Mouse (Mus musculus) midbrain, embryonic 11.5 days (tissue): ENCODE measurements around the gene Bche. TPM values are rescaled to one million over a fixed set of nuclear protein-coding genes. Genes with fewer than 3 reads are reported as not detected.

Experiments
- ATAC-seq: fragments of 200-750 bp; cut with Nextera tagmentation; 2 replicates; pipeline ENCODE4 v1.8.0; 2017; ENCODE audit warnings: moderate TSS enrichment, moderate library complexity; ENCODE audit not compliant: low FRiP score
- DNase-seq: peaks from one replicate; pipeline ENCODE4 v3.0.0; 2015; ENCODE audit warnings: low spot score; ENCODE audit errors: missing footprints
- H3K27ac ChIP-seq: fragments of 300-500 bp; sonication (generic); 2 replicates; pipeline ENCODE4 v1.5.1; 2014; ENCODE audit warnings: low read depth, low read length
- H3K27me3 ChIP-seq: fragments of 300-500 bp; sonication (generic); 2 replicates; pipeline ENCODE4 v1.6.1; 2014; ENCODE audit warnings: mild to moderate bottlenecking, low read length, moderate library complexity, mixed read lengths; ENCODE audit not compliant: control insufficient read depth, insufficient read depth
- H3K36me3 ChIP-seq: fragments of 300-500 bp; sonication (generic); 2 replicates; pipeline ENCODE4 v1.6.1; 2014; ENCODE audit warnings: mild to moderate bottlenecking, low read length, moderate library complexity, mixed read lengths; ENCODE audit not compliant: control insufficient read depth, insufficient read depth
- H3K4me1 ChIP-seq: fragments of 300-500 bp; sonication (generic); 2 replicates; pipeline ENCODE4 v1.6.1; 2014; ENCODE audit warnings: low read length; ENCODE audit not compliant: control insufficient read depth, insufficient read depth
- H3K4me2 ChIP-seq: fragments of 300-500 bp; sonication (generic); 2 replicates; pipeline ENCODE4 v1.6.1; 2014; ENCODE audit warnings: mild to moderate bottlenecking, moderate library complexity
- H3K4me3 ChIP-seq: fragments of 300-500 bp; sonication (generic); 2 replicates; pipeline ENCODE4 v1.5.1; 2014; ENCODE audit warnings: low read depth, low read length
- H3K9ac ChIP-seq: fragments of 300-500 bp; sonication (generic); 2 replicates; pipeline ENCODE4 v1.6.1; 2014; ENCODE audit warnings: low read length
- H3K9me3 ChIP-seq: fragments of 300-500 bp; sonication (generic); 2 replicates; pipeline ENCODE4 v1.6.1; 2016; ENCODE audit warnings: low read length; ENCODE audit not compliant: control insufficient read depth
- WGBS: fragments of 180-500 bp; shearing (Covaris S2); extraction: QIAGEN DNeasy Blood & Tissue Kit; methylation state at CpG from one replicate; pipeline ENCODE4 v1.1.7; 2014; 5-methylcytosine and 5-hydroxymethylcytosine counted together
- polyA plus RNA-seq: library from polyadenylated mRNA; unstranded; fragments of >200 nt; fragmentation: Nextera tagmentation; extraction: Ambion mirVana; gene quantifications from 2 replicates; pipeline ENCODE4 v1.2.1, GENCODE M21; 2014

Gene Bche
- polyA plus RNA-seq, 1 experiment from 2014 or later: 4.1 TPM

GRCm38 (mm10) chr3:73706544-73706943, 1.7 kb downstream of the Bche start:
- no peak overlapping the region for H3K4me3 ChIP-seq
- 28% methylated on average over 1 of the region's 1 CpGs for WGBS
- no peaks in the 10 kb centered on the region for H3K4me1 ChIP-seq
- no peak overlapping the region for H3K4me2 ChIP-seq
- no peaks in the 10 kb centered on the region for H3K27me3 ChIP-seq
- no peak overlapping the region for H3K9ac ChIP-seq
- no peak for DNase-seq
- H3K9me3 ChIP-seq: no peaks in the 10 kb centered on the region
- no peak for ATAC-seq
- no peak overlapping the region for H3K27ac ChIP-seq
- no peaks in the 10 kb centered on the region for H3K36me3 ChIP-seq

GRCm38 (mm10) chr3:73698889-73699288, 9.3 kb downstream of the Bche start:
- no peaks in the 10 kb centered on the region for H3K36me3 ChIP-seq
- ATAC-seq (no peak), DNase-seq (no peak)
- no peaks in the 10 kb centered on the region for H3K9me3 ChIP-seq
- 88% methylated on average over 1 of the region's 1 CpGs for WGBS
- H3K4me1 ChIP-seq: no peaks in the 10 kb centered on the region
- H3K27ac ChIP-seq: no peak overlapping the region
- no peaks in the 10 kb centered on the region for H3K27me3 ChIP-seq
- no peak overlapping the region for H3K4me3 ChIP-seq
- H3K4me2 ChIP-seq: no peak overlapping the region
- H3K9ac ChIP-seq: no peak overlapping the region

- Histone ChIP-seq H3K4me3 (no peak overlapping the region), H3K9me3 (no peaks in the 10 kb centered on the region), H3K9ac (no peak overlapping the region), H3K27ac (no peak overlapping the region), H3K4me2 (no peak overlapping the region), H3K36me3 (no peaks in the 10 kb centered on the region), H3K4me1 (no peaks in the 10 kb centered on the region), H3K27me3 (no peaks in the 10 kb centered on the region)
- ATAC-seq: no peak
- no peak for DNase-seq
- WGBS: 64% methylated on average over 1 of the region's 1 CpGs
Measured at GRCm38 (mm10) chr3:73673333-73673732, 34.9 kb downstream of the Bche start.

GRCm38 (mm10) chr3:73668172-73668571, 40.0 kb downstream of the Bche start:
- Histone ChIP-seq H3K36me3 (no peaks in the 10 kb centered on the region), H3K4me2 (no peak overlapping the region), H3K9me3 (no peaks in the 10 kb centered on the region), H3K4me1 (no peaks in the 10 kb centered on the region), H3K27me3 (no peaks in the 10 kb centered on the region), H3K9ac (no peak overlapping the region), H3K27ac (no peak overlapping the region), H3K4me3 (no peak overlapping the region)
- DNase-seq (no peak), ATAC-seq (no peak)
- 88% methylated on average over 5 of the region's 5 CpGs for WGBS

- 95% methylated on average over 3 of the region's 3 CpGs for WGBS
- no peak for ATAC-seq
- H3K9ac ChIP-seq: no peak overlapping the region
Measured at GRCm38 (mm10) chr3:73667245-73668131, 40.7 kb downstream of the Bche start.

GRCm38 (mm10) chr3:73650281-73650680, 57.9 kb downstream of the Bche start:
- ATAC-seq: no peak
- no peaks in the 10 kb centered on the region; the same call in 1 of the 2 replicates for H3K9me3 ChIP-seq

More at GRCm38 (mm10) chr3:73667245-73668131, 40.7 kb downstream of the Bche start:
- Histone ChIP-seq H3K27me3 (no peaks in the 10 kb centered on the region), H3K36me3 (no peaks in the 10 kb centered on the region), H3K4me1 (no peaks in the 10 kb centered on the region), H3K27ac (no peak overlapping the region), H3K4me2 (no peak overlapping the region), H3K4me3 (no peak overlapping the region), H3K9me3 (no peaks in the 10 kb centered on the region)
- no peak for DNase-seq

GRCm38 (mm10) chr3:73647064-73647463, 61.2 kb downstream of the Bche start:
- Histone ChIP-seq H3K4me2 (no peak overlapping the region), H3K4me1 (no peaks in the 10 kb centered on the region), H3K4me3 (no peak overlapping the region), H3K27ac (no peak overlapping the region), H3K27me3 (no peaks in the 10 kb centered on the region), H3K36me3 (no peaks in the 10 kb centered on the region), H3K9me3 (no peaks in the 10 kb centered on the region), H3K9ac (no peak overlapping the region)
- 98% methylated on average over 2 of the region's 2 CpGs for WGBS
- no peak for DNase-seq
- ATAC-seq: no peak

More at GRCm38 (mm10) chr3:73650281-73650680, 57.9 kb downstream of the Bche start:
- no peak overlapping the region for H3K4me3 ChIP-seq
- no peak overlapping the region for H3K4me2 ChIP-seq
- no peaks in the 10 kb centered on the region for H3K4me1 ChIP-seq
- H3K27me3 ChIP-seq: no peaks in the 10 kb centered on the region
- no peak for DNase-seq
- H3K9ac ChIP-seq: no peak overlapping the region
- no peaks in the 10 kb centered on the region for H3K36me3 ChIP-seq
- no peak overlapping the region for H3K27ac ChIP-seq

GRCm38 (mm10) chr3:73611421-73611820, 96.8 kb downstream of the Bche start:
- no peak for DNase-seq
- H3K27ac ChIP-seq: no peak overlapping the region
- H3K9ac ChIP-seq: no peak overlapping the region
- 80% methylated on average over 2 of the region's 2 CpGs for WGBS
- no peaks in the 10 kb centered on the region for H3K9me3 ChIP-seq
- H3K36me3 ChIP-seq: no peaks in the 10 kb centered on the region
- ATAC-seq: no peak
- no peaks in the 10 kb centered on the region for H3K27me3 ChIP-seq
- no peaks in the 10 kb centered on the region for H3K4me1 ChIP-seq
- no peak overlapping the region for H3K4me3 ChIP-seq
- no peak overlapping the region for H3K4me2 ChIP-seq

GRCm38 (mm10) chr3:73591757-73592533, 116.3 kb downstream of the Bche start:
- no peak overlapping the region for H3K4me2 ChIP-seq
- H3K36me3 ChIP-seq: no peaks in the 10 kb centered on the region
- DNase-seq: no peak
- H3K4me3 ChIP-seq: no peak overlapping the region
- no peaks in the 10 kb centered on the region for H3K27me3 ChIP-seq
- no peaks in the 10 kb centered on the region for H3K4me1 ChIP-seq
- H3K9me3 ChIP-seq: no peaks in the 10 kb centered on the region
- 76% methylated on average over 5 of the region's 5 CpGs for WGBS
- ATAC-seq: no peak
- no peak overlapping the region for H3K9ac ChIP-seq
- no peak overlapping the region for H3K27ac ChIP-seq
